Mouse (Mus musculus): ENCODE results near the gene Zfp108.

- no peak for TF ChIP-seq CTCF (IDR thresholded peaks at IDR 0.05; ENCODE audit: borderline replicate concordance, extremely low read depth, insufficient read depth, insufficient read length)
- no peak for TF ChIP-seq POLR2A (IDR thresholded peaks at IDR 0.05; ENCODE audit: borderline replicate concordance, extremely low read depth, insufficient read depth, insufficient read length, poor library complexity, severe bottlenecking)
Measured at GRCm38 (mm10) chr7:24286916-24287315, 32.3 kb downstream of the Zfp108 start.
